Mouse (Mus musculus): ENCODE results near the gene Cers3. TPM values are rescaled to one million over a fixed set of nuclear protein-coding genes. Genes with fewer than 3 reads are reported as not detected.

Gene Cers3
- polyA plus RNA-seq, 1 experiment, result 0.13 TPM

DNA sequence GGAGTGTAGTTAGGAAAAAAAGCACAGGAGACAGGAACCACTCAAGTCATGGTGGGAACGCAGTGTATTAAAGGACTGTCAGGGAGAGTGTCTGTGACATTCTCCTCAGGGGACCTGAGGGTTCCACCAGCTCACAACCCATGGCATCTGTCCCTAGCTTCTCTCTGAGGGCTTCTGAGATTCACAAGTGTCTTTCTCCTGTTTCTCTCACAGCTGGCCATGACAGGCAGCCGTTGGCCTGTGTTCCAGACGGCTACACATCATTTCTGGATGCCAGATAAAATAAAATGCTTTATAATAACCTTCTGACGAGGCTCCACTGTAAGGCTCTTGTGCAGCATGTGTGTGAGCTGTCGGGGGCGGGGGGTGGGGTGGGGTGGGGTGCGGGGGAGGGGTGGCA, 128.2 kb downstream of the Cers3 start:
- Histone ChIP-seq H3K79me3 (ENCODE audit: low read depth) (no peaks in the 10 kb centered on the region), H3ac (ENCODE audit: control insufficient read depth, insufficient read length, low read depth) (no peak overlapping the region), H3K36me3 (ENCODE audit: control insufficient read depth, insufficient read depth) (no peaks in the 10 kb centered on the region), H3K27me3 (ENCODE audit: control insufficient read depth, insufficient read depth, insufficient read length) (peaks cover 19% of the 10 kb centered on the region), H3K4me3 (ENCODE audit: insufficient read depth, poor library complexity, severe bottlenecking) (no peak overlapping the region), H3K79me2 (ENCODE audit: control insufficient read depth, insufficient read depth) (no peaks in the 10 kb centered on the region)
- TF ChIP-seq FOSL1 (IDR thresholded peaks at IDR 0.05; ENCODE audit: insufficient read depth, low read length, poor library complexity, severe bottlenecking), result no peak
- TF ChIP-seq MYOG (IDR thresholded peaks at IDR 0.05; ENCODE audit: control insufficient read depth, extremely low read depth, insufficient read length), result no peak
- no peak for TF ChIP-seq CEBPB (IDR thresholded peaks at IDR 0.05; ENCODE audit: low read depth)
- no peak for TF ChIP-seq MAX (IDR thresholded peaks at IDR 0.05)
- TF ChIP-seq USF1 (IDR thresholded peaks at IDR 0.05; ENCODE audit: low read depth), result no peak
- TF ChIP-seq MYOD1 (IDR thresholded peaks at IDR 0.05; ENCODE audit: control insufficient read depth, insufficient read length, low read depth), result no peak
- no peak for TF ChIP-seq CTCF (IDR thresholded peaks at IDR 0.05; ENCODE audit: control insufficient read depth, insufficient read depth, insufficient read length)

DNA sequence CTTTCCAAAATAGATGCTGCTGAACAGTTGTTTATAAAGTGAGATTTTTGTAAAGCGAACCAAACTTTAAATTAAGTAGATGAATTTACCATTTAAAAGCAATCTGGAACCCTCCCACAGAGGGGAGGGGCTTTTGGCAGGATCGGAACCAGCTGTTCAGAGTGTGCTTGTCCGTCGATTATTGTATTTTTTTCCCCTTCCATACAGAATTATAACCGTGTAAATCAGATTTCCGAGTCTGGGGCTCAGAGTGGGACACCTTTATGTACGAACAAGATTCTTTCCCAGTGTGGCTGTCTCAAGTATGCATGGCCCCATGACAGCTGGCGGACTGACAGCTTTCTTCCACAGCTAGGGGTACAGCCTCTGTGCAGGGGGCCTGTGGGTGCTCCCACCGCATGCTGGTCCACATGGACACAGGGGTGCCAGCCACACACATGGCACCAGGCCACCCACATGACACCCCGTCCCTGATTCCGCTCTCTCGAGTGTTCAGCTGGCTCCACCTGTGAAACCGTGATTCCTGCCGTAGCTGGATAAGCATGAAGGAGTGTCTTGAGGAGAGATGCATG, 128.7 kb downstream of the Cers3 start:
- Histone ChIP-seq H3ac (ENCODE audit: control insufficient read depth, insufficient read length, low read depth) (no peak overlapping the region), H3K79me2 (ENCODE audit: control insufficient read depth, insufficient read depth) (no peaks in the 10 kb centered on the region), H3K27me3 (ENCODE audit: control insufficient read depth, insufficient read depth, insufficient read length) (peaks cover 24% of the 10 kb centered on the region), H3K36me3 (ENCODE audit: control insufficient read depth, insufficient read depth) (no peaks in the 10 kb centered on the region), H3K4me3 (ENCODE audit: insufficient read depth, poor library complexity, severe bottlenecking) (no peak overlapping the region), H3K79me3 (ENCODE audit: low read depth) (no peaks in the 10 kb centered on the region)
- TF ChIP-seq MAX (IDR thresholded peaks at IDR 0.05), result no peak
- no peak for TF ChIP-seq MYOD1 (IDR thresholded peaks at IDR 0.05; ENCODE audit: control insufficient read depth, insufficient read length, low read depth)
- TF ChIP-seq FOSL1 (IDR thresholded peaks at IDR 0.05; ENCODE audit: insufficient read depth, low read length, poor library complexity, severe bottlenecking), result no peak
- TF ChIP-seq CEBPB (IDR thresholded peaks at IDR 0.05; ENCODE audit: low read depth), result no peak
- TF ChIP-seq MYOG (IDR thresholded peaks at IDR 0.05; ENCODE audit: control insufficient read depth, extremely low read depth, insufficient read length), result no peak
- TF ChIP-seq CTCF (IDR thresholded peaks at IDR 0.05; ENCODE audit: control insufficient read depth, insufficient read depth, insufficient read length), result no peak
- TF ChIP-seq USF1 (IDR thresholded peaks at IDR 0.05; ENCODE audit: low read depth), result no peak

DNA sequence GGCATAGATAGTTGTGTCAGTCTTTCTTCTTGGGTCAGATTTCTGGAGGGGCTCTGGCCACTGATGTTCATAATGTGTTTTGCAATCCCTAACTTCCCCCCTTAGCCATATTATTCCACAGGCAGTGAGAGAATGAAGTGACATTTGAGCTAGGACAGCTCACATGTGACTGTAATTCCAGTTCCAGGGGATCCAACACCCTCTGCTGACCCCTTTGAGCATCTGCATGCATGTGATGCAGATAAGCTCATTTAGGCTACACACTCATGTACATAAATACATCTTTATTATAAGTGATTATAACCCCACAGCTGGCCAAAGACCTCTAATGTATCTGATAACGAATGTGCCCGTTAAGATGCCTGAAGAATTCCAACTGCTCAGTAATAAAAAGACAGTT, 129.9 kb downstream of the Cers3 start:
- TF ChIP-seq CTCF (IDR thresholded peaks at IDR 0.05; ENCODE audit: control insufficient read depth, insufficient read depth, insufficient read length), result no peak
- Histone ChIP-seq H3ac (ENCODE audit: control insufficient read depth, insufficient read length, low read depth) (no peak overlapping the region), H3K79me3 (ENCODE audit: low read depth) (no peaks in the 10 kb centered on the region), H3K27me3 (ENCODE audit: control insufficient read depth, insufficient read depth, insufficient read length) (peaks cover 27% of the 10 kb centered on the region), H3K36me3 (ENCODE audit: control insufficient read depth, insufficient read depth) (no peaks in the 10 kb centered on the region), H3K79me2 (ENCODE audit: control insufficient read depth, insufficient read depth) (no peaks in the 10 kb centered on the region), H3K4me3 (ENCODE audit: insufficient read depth, poor library complexity, severe bottlenecking) (no peak overlapping the region)

Other genes starting within 250 kb of the Cers3 start
- gene Asb7, start 53.9 kb upstream of the Cers3 start, polyA plus RNA-seq (2012; fragmentation: generic; extraction: Trizol), result 3.9 TPM
- 5.4 TPM for gene Lins1, start 53.6 kb upstream of the Cers3 start, polyA plus RNA-seq (2012; fragmentation: generic; extraction: Trizol)
- 0.04 TPM for gene Adamts17, start 96.2 kb downstream of the Cers3 start, polyA plus RNA-seq (2012; fragmentation: generic; extraction: Trizol)

Measured in C2C12 (cell line).